Mouse (Mus musculus) embryonic facial prominence, embryonic 13.5 days (tissue): ENCODE results near the gene Mrpl54. TPM values are rescaled to one million over a fixed set of nuclear protein-coding genes. Genes with fewer than 3 reads are reported as not detected.

Experiments used
- ATAC-seq: fragments of 200-750 bp; cut with Nextera tagmentation; 2 replicates; pipeline ENCODE4 v1.8.0; 2017; ENCODE audit warnings: low read depth; ENCODE audit not compliant: insufficient number of reproducible peaks, insufficient read depth, low FRiP score, low TSS enrichment
- H3K27ac ChIP-seq: fragments of 300-500 bp; sonication (generic); 2 replicates; pipeline ENCODE4 v1.5.1; 2015; ENCODE audit warnings: moderate library complexity, mild to moderate bottlenecking, inconsistent platforms
- H3K27me3 ChIP-seq: fragments of 300-500 bp; sonication (generic); 2 replicates; pipeline ENCODE4 v1.6.1; 2015; ENCODE audit warnings: mild to moderate bottlenecking, inconsistent platforms
- H3K36me3 ChIP-seq: fragments of 300-500 bp; sonication (generic); 2 replicates; pipeline ENCODE4 v1.6.1; 2015; ENCODE audit warnings: mild to moderate bottlenecking, inconsistent platforms
- H3K4me1 ChIP-seq: fragments of 300-500 bp; sonication (generic); 2 replicates; pipeline ENCODE4 v1.6.1; 2015; ENCODE audit warnings: inconsistent platforms
- H3K4me2 ChIP-seq: fragments of 300-500 bp; sonication (generic); 2 replicates; pipeline ENCODE4 v1.6.1; 2015; ENCODE audit warnings: moderate library complexity, mild to moderate bottlenecking, inconsistent platforms
- H3K4me3 ChIP-seq: fragments of 300-500 bp; sonication (generic); 2 replicates; pipeline ENCODE4 v1.5.1; 2015; ENCODE audit warnings: mild to moderate bottlenecking, inconsistent platforms
- H3K9ac ChIP-seq: fragments of 300-500 bp; sonication (generic); 2 replicates; pipeline ENCODE4 v1.6.1; 2015; ENCODE audit warnings: mild to moderate bottlenecking, inconsistent platforms
- H3K9me3 ChIP-seq: fragments of 300-500 bp; sonication (generic); 2 replicates; pipeline ENCODE4 v1.6.1; 2016; ENCODE audit warnings: inconsistent platforms
- WGBS: fragments of 180-500 bp; shearing (Covaris S2); methylation state at CpG from one replicate; pipeline ENCODE4 v1.1.7; 2015; ENCODE audit warnings: mixed read lengths; 5-methylcytosine and 5-hydroxymethylcytosine counted together
- polyA plus RNA-seq: library from polyadenylated mRNA; unstranded; fragments of >200 nt; fragmentation: Nextera tagmentation; extraction: Ambion mirVana; gene quantifications from 2 replicates; pipeline ENCODE4 v1.2.1, GENCODE M21; 2015

The Mrpl54 gene
- polyA plus RNA-seq, 1 experiment from 2014 or later = 202 TPM

DNA sequence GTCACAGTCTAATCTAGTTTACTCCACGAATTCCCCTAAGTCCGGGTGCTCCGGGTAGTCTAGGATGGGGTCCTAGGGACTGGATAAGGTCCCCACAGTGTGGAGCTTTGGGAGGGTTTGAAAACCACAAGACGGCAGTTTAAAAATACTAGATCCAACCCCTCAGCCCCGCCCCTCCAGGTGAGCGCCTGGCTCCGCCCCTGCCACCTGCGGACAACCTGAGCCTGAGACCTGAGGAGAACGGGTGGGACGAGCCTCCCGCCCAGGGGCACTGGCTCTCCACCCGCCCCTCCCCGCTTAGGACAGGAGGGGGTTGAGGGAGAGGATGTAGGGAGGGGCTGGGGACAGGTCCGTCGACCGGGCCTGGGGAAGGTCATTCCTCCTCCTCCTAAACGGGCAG lies 18.0 kb upstream of the Mrpl54 start:
- no peaks in the 10 kb centered on the region for H3K36me3 ChIP-seq
- H3K9me3 ChIP-seq = no peaks in the 10 kb centered on the region
- peak overlapping the region; percentile 44; the same call in 1 of the 2 replicates for H3K4me3 ChIP-seq
- H3K27me3 ChIP-seq = peaks cover 66% of the 10 kb centered on the region
- peak; percentile 11; the same call in 1 of the 2 replicates for ATAC-seq
- WGBS = 5% methylated on average over 17 of the region's 17 CpGs
- H3K4me1 ChIP-seq = peaks cover 26% of the 10 kb centered on the region; the same call in 1 of the 2 replicates
- peak overlapping the region; percentile 72 for H3K4me2 ChIP-seq
- peak overlapping the region; percentile 16; the same call in 1 of the 2 replicates for H3K27ac ChIP-seq
- H3K9ac ChIP-seq = no peak overlapping the region

DNA sequence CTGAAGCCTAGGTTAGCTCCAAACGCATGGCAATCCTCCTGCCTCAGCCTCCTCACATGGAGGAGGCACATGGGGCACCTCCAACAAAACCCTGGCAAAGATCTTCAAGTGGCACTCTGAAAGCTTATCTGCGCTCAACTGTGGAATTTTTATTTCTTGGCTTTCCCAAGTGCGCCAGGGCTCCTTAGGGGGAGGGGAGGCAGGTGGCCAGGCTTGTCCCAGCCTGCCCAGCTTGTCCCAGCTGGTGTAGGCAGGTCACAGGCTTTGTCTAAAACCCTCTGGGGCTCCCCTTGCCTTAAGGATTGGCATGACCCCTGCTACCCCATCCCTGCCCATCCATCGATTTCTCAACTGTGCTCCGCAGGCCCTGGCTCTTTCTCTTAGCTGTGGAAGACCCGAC lies 17.5 kb upstream of the Mrpl54 start:
- WGBS = 45% methylated on average over 6 of the region's 6 CpGs
- 0 out of 2 replicates have a peak overlapping the region, but pooled peaks have one; percentile 3 for H3K4me3 ChIP-seq
- H3K36me3 ChIP-seq = no peaks in the 10 kb centered on the region
- H3K27ac ChIP-seq = 0 out of 2 replicates have a peak overlapping the region, but pooled peaks have one; percentile 8
- H3K27me3 ChIP-seq = peaks cover 62% of the 10 kb centered on the region
- no peak for ATAC-seq
- no peaks in the 10 kb centered on the region for H3K9me3 ChIP-seq
- no peak overlapping the region for H3K9ac ChIP-seq
- no peak overlapping the region; the same call in 1 of the 2 replicates for H3K4me2 ChIP-seq
- peaks cover 29% of the 10 kb centered on the region for H3K4me1 ChIP-seq

DNA sequence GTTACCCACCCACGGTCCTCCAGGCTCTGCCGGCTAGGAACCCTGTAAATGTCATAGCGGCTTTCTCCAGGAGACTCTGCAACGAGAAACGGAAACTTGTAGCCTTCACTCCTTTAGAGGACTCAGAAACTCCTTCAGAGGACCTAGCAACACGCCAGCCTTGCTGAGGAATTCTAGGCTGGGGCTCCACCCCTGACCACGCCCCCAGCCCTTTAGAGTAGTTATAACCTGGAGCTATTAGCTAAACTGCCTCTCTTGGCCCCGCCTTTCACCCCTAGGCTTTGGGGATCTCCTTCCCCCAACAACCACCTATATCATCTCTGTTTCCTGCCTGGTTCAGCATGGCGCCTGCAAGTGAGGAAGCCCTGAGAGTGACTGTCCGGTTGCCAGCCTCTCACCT lies 12.8 kb upstream of the Mrpl54 start:
- H3K9me3 ChIP-seq = no peaks in the 10 kb centered on the region
- no peak overlapping the region for H3K4me2 ChIP-seq
- peaks cover 35% of the 10 kb centered on the region for H3K27me3 ChIP-seq
- H3K27ac ChIP-seq = no peak overlapping the region
- peak overlapping the region; percentile 46; the same call in 1 of the 2 replicates for H3K9ac ChIP-seq
- WGBS = 37% methylated on average over 10 of the region's 10 CpGs
- no peak overlapping the region for H3K4me3 ChIP-seq
- no peak for ATAC-seq
- H3K4me1 ChIP-seq = peaks cover 15% of the 10 kb centered on the region
- H3K36me3 ChIP-seq = no peaks in the 10 kb centered on the region

DNA sequence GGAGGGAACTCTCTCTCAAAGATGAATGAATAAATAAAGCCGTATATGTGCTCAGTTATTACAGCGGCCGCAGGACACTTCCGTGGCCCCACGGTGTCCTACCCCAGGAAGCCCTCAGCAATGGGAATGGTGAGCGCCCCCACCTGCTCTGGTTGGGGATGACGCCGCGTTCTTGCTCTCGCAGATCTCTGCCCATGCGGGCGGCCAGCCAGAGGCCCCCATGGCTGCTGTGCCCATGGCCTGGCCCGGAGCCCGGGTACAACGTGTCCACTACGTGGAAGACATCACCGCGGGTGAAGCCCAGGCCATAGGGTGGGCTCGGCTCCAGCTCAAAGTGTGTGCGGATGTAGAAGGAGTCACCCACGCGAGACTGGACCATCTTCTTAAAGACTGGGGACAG lies 10.9 kb upstream of the Mrpl54 start:
- Histone ChIP-seq H3K27me3 (peaks cover 17% of the 10 kb centered on the region), H3K9ac (no peak overlapping the region), H3K4me3 (no peak overlapping the region), H3K4me1 (peaks cover 7% of the 10 kb centered on the region), H3K4me2 (no peak overlapping the region), H3K36me3 (peaks cover 13% of the 10 kb centered on the region), H3K9me3 (no peaks in the 10 kb centered on the region), H3K27ac (no peak overlapping the region)
- ATAC-seq = no peak
- WGBS = 82% methylated on average over 22 of the region's 22 CpGs

DNA sequence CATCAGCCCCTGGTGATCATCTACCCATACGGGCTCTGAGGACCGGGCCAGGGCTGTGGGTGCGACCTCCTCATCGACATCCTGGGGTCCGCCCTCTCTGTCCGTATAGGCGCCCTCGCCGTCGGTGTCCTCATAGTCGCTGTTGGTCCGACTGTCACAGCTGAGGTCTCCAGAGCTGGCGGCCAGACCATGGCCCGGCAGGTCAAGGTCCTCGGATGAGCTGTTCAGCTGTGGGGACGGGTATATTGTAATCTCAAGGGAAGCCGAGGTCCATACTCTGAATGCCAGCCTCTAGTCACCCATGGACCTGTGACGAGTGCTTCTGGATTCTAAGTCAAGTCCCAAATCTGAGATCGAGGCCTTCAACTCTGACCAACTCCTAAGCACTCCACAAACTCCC lies 7.1 kb upstream of the Mrpl54 start:
- no peak overlapping the region for H3K27ac ChIP-seq
- 95% methylated on average over 19 of the region's 19 CpGs for WGBS
- peaks cover 6% of the 10 kb centered on the region for H3K4me1 ChIP-seq
- no peaks in the 10 kb centered on the region for H3K27me3 ChIP-seq
- H3K9me3 ChIP-seq = no peaks in the 10 kb centered on the region
- no peak for ATAC-seq
- no peak overlapping the region for H3K4me2 ChIP-seq
- no peak overlapping the region for H3K4me3 ChIP-seq
- peaks cover 43% of the 10 kb centered on the region for H3K36me3 ChIP-seq
- no peak overlapping the region for H3K9ac ChIP-seq

DNA sequence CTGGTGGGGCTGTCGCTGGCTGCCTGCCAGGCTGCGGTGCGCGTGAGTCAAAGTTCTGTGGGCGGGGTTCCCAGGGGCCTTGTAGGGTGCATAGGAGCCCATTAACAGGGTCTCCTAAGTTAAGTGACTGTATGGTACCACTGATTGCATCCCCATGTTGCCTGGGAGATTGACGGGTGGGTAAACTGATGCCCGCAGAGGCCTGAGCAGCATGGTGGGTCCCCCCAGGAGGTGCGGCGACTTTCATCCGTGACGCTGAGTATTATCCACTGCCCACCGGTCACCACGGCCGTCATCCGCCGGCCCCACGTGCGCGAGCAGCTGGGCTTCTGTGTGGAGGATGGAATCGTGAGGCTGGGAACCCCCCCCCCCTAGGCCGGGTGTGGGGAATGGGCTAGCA lies 5.6 kb upstream of the Mrpl54 start:
- ATAC-seq = no peak
- Histone ChIP-seq H3K4me3 (no peak overlapping the region), H3K9ac (no peak overlapping the region), H3K27ac (no peak overlapping the region), H3K36me3 (peaks cover 43% of the 10 kb centered on the region), H3K9me3 (no peaks in the 10 kb centered on the region), H3K4me2 (no peak overlapping the region), H3K4me1 (peaks cover 16% of the 10 kb centered on the region), H3K27me3 (no peaks in the 10 kb centered on the region)
- WGBS = 96% methylated on average over 21 of the region's 21 CpGs

DNA sequence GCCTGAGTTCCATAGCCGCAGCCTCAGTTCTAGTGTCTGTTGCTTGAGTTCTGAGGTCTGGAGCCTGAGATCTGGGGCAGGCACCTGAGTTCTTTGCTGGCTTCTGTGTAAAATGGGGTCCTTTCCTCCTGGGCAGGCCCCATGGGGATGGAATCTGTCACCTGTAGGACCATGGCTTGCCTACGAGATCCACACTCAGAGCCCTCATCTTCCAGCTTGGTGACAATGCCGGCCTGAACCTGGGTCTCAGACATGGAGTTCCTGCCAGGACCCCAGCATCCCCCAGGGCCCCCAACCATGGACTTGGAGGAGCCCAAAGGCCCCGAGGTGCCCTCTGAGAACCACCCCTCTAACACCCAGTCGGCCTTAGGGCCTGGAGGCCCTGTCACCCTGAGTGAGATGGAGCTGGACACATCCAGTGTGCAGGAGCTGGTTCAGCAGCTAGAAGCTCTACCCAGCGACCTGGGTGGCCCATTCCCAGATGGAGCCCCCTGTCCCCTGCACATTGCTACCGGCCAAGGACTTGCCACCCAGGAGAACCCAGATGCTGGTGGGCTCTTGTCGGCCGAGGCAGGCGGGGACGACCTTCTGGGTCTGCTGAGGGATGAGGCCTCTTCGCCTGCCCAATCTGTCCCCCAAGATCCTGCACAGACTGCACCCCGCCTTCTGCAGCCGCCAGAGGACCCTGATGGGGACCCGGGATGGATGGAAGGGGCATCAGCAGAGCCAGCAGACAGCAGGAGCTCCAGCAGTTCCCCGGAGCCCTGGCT lies 2.1 kb upstream of the Mrpl54 start:
- peak overlapping the region; percentile 92 for H3K9ac ChIP-seq
- H3K4me2 ChIP-seq = peak overlapping the region; percentile 84
- H3K36me3 ChIP-seq = peaks cover 59% of the 10 kb centered on the region
- H3K4me1 ChIP-seq = peaks cover 25% of the 10 kb centered on the region
- no peaks in the 10 kb centered on the region for H3K9me3 ChIP-seq
- H3K27me3 ChIP-seq = no peaks in the 10 kb centered on the region
- no peak for ATAC-seq
- 82% methylated on average over 16 of the region's 16 CpGs for WGBS
- no peak overlapping the region for H3K27ac ChIP-seq
- H3K4me3 ChIP-seq = peak overlapping the region; percentile 80

DNA sequence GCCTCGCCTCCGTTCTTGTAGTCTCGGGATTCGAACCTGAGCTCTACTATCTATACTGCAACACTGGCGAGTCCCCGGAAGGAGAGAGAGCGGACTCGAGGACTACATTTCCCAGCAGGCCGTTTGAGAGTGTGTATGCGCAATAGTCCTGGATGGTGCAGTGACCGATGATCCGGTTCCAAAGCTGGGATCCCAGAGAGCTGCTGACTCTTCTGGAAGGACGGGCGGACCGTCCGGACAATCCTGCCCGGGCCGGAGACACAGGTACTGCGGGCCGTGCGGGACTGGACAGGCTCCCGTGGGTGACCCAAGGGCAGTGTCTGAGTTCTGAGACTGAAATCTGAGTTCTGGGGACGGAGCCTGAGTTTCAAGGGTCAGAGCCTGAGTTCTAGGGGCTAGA lies 1.3 kb upstream of the Mrpl54 start:
- Histone ChIP-seq H3K27ac (no peak overlapping the region), H3K9me3 (no peaks in the 10 kb centered on the region), H3K27me3 (no peaks in the 10 kb centered on the region), H3K36me3 (peaks cover 59% of the 10 kb centered on the region), H3K4me2 (peak overlapping the region; percentile 84), H3K4me3 (peak overlapping the region; percentile 80), H3K4me1 (peaks cover 25% of the 10 kb centered on the region), H3K9ac (peak overlapping the region; percentile 92)
- 0 out of 2 replicates have a peak, but pooled peaks have one; percentile 35 for ATAC-seq
- 5% methylated on average over 23 of the region's 23 CpGs for WGBS

DNA sequence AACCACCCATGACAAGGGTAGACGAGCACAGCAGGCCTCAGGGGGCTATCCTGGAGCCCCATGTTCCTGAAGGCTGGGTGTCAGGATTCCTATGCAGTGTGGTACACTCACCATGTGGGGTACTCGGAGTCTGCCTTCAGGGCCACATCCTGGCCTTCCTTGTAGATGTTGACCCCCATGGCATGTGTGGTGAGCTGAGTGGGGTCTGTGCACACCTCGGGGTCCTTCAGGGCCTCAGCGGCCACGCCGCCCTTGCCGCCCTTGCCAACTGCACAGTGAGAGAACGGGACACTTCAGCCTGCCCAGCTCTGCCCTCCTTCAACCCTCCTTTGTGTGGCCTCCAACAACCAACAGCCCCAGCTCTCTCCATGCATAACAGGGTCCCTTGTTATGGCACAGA lies 1.2 kb downstream of the Mrpl54 start:
- WGBS = 94% methylated on average over 8 of the region's 8 CpGs
- ATAC-seq = no peak
- Histone ChIP-seq H3K36me3 (peaks cover 54% of the 10 kb centered on the region), H3K27me3 (peaks cover 3% of the 10 kb centered on the region), H3K27ac (peak overlapping the region; percentile 7; the same call in 1 of the 2 replicates), H3K4me1 (peaks cover 25% of the 10 kb centered on the region), H3K4me2 (peak overlapping the region; percentile 69), H3K4me3 (peak overlapping the region; percentile 67), H3K9ac (peak overlapping the region; percentile 80), H3K9me3 (peaks cover 4% of the 10 kb centered on the region)

DNA sequence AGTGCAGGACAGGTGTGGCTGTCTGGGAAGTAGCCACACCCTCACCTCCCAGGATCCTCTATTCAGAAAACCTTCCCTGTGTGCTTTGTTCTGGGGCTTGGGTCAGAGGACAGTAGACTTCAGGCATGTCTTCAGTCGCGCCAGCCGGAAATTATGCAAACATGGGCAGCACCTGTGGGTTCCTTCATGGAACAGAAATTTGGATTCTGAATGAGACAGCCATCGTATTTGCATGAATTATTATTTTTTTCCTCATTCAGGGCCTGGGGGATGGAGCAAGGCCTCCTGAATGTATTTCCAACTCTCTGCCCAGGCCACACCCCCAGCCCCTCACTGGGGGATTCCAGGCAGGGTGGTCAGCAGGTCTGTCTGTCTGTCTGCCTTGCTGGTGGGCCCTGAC lies 5.7 kb downstream of the Mrpl54 start:
- no peak for ATAC-seq
- no peak overlapping the region for H3K4me3 ChIP-seq
- peaks cover 48% of the 10 kb centered on the region for H3K27me3 ChIP-seq
- H3K4me1 ChIP-seq = peaks cover 25% of the 10 kb centered on the region
- H3K4me2 ChIP-seq = no peak overlapping the region
- H3K36me3 ChIP-seq = peaks cover 45% of the 10 kb centered on the region
- 92% methylated on average over 4 of the region's 4 CpGs for WGBS
- H3K27ac ChIP-seq = no peak overlapping the region
- H3K9ac ChIP-seq = no peak overlapping the region
- peaks cover 5% of the 10 kb centered on the region for H3K9me3 ChIP-seq

DNA sequence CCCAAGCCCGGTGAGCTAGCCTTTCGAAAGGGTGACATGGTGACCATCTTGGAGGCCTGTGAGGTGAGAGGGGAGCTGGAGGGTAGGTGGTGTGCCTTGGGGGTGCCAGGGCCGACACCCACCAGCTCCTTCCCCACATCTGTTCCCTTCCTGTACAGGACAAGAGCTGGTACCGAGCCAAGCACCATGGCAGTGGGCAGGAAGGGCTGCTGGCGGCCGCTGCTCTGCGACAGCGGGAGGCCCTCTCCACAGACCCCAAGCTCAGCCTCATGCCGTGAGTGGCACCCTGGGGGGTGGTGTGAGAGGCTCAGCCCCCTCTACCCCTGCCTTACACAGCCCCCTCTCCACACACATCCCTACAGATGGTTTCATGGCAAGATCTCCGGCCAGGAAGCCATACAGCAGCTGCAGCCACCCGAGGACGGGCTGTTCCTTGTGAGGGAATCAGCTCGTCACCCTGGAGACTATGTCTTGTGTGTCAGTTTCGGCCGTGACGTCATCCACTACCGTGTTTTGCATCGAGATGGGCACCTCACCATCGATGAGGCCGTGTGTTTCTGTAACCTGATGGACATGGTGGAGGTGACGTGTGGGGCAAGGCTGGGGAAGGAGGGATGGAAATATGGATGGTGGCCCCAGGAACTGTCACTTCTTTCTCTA lies 7.4 kb downstream of the Mrpl54 start:
- H3K4me3 ChIP-seq = no peak overlapping the region
- peaks cover 5% of the 10 kb centered on the region for H3K9me3 ChIP-seq
- 53% methylated on average over 21 of the region's 21 CpGs for WGBS
- peaks cover 61% of the 10 kb centered on the region for H3K27me3 ChIP-seq
- no peak overlapping the region for H3K27ac ChIP-seq
- H3K4me1 ChIP-seq = peaks cover 17% of the 10 kb centered on the region
- peak; percentile 21; the same call in 1 of the 2 replicates for ATAC-seq
- H3K36me3 ChIP-seq = peaks cover 33% of the 10 kb centered on the region
- H3K4me2 ChIP-seq = no peak overlapping the region
- H3K9ac ChIP-seq = peak overlapping the region; percentile 32; the same call in 1 of the 2 replicates
